Mouse (Mus musculus): Measurements from ENCODE around the gene 5530401A14Rik. TPM values are rescaled to one million over a fixed set of nuclear protein-coding genes. Genes with fewer than 3 reads are reported as not detected.

5530401A14Rik gene
- 0.10 and 0.22 TPM in 2 replicates for polyA plus RNA-seq (2016; fragmentation: Nextera tagmentation; extraction: Ambion mirVana)

GRCm38 (mm10) chr11:81860250-81860972 lies at the start of gene 5530401A14Rik:
5530401A14Rik (plus strand) TSS chr11:81860673.
- no peak within 1 kb of the TSS for H3K4me3 ChIP-seq
- peak; percentile 76 for ATAC-seq (ENCODE audit: low FRiP score)
- no peak within 1 kb of the TSS; the same call in 1 of the 2 replicates for H3K9ac ChIP-seq
- 25% methylated on average over 4 of the region's 4 CpGs for WGBS
- H3K4me1 ChIP-seq: peaks cover 22% of the 10 kb centered on the region
- H3K27ac ChIP-seq: peak within 1 kb of the TSS; percentile 19; the same call in 1 of the 2 replicates
- no peaks in the 10 kb centered on the region for H3K36me3 ChIP-seq
- no peak within 1 kb of the TSS for H3K4me2 ChIP-seq (replicated peaks)
- H3K9me3 ChIP-seq (replicated peaks): no peaks in the 10 kb centered on the region
- H3K27me3 ChIP-seq: no peaks in the 10 kb centered on the region

- H3K4me3 ChIP-seq: no peak overlapping the region
- H3K4me1 ChIP-seq: no peaks in the 10 kb centered on the region
- no peaks in the 10 kb centered on the region for H3K27me3 ChIP-seq
- H3K9ac ChIP-seq: no peak overlapping the region
- no peak for ATAC-seq (ENCODE audit: low FRiP score)
- no peaks in the 10 kb centered on the region for H3K36me3 ChIP-seq
- H3K4me2 ChIP-seq (replicated peaks): no peak overlapping the region
- no peaks in the 10 kb centered on the region for H3K9me3 ChIP-seq (replicated peaks)
- no peak overlapping the region for H3K27ac ChIP-seq
- 81% methylated on average over 1 of the region's 1 CpGs for WGBS
Observed at GRCm38 (mm10) chr11:81814816-81815215, 45.7 kb upstream of the 5530401A14Rik start.

- H3K9ac ChIP-seq: no peak overlapping the region
- no peaks in the 10 kb centered on the region for H3K9me3 ChIP-seq (replicated peaks)
- no peak overlapping the region for H3K27ac ChIP-seq
- H3K27me3 ChIP-seq: no peaks in the 10 kb centered on the region
- no peak for ATAC-seq (ENCODE audit: low FRiP score)
- no peaks in the 10 kb centered on the region for H3K4me1 ChIP-seq
- WGBS: 62% methylated on average over 5 of the region's 5 CpGs
- H3K4me3 ChIP-seq: no peak overlapping the region
- no peaks in the 10 kb centered on the region for H3K36me3 ChIP-seq
- H3K4me2 ChIP-seq (replicated peaks): no peak overlapping the region
Observed at GRCm38 (mm10) chr11:81816531-81816930, 43.9 kb upstream of the 5530401A14Rik start.

- Histone ChIP-seq H3K27me3 (no peaks in the 10 kb centered on the region), H3K4me2 (replicated peaks) (no peak overlapping the region), H3K9ac (no peak overlapping the region), H3K4me3 (no peak overlapping the region), H3K36me3 (no peaks in the 10 kb centered on the region), H3K4me1 (no peaks in the 10 kb centered on the region), H3K9me3 (replicated peaks) (no peaks in the 10 kb centered on the region), H3K27ac (no peak overlapping the region)
- ATAC-seq (ENCODE audit: low FRiP score): no peak
- 52% methylated on average over 1 of the region's 1 CpGs for WGBS
Observed at GRCm38 (mm10) chr11:81832381-81832780, 28.1 kb upstream of the 5530401A14Rik start.

- no peak overlapping the region for H3K4me3 ChIP-seq
- no peak overlapping the region for H3K4me2 ChIP-seq (replicated peaks)
- H3K9me3 ChIP-seq (replicated peaks): no peaks in the 10 kb centered on the region
- H3K36me3 ChIP-seq: no peaks in the 10 kb centered on the region
- no peaks in the 10 kb centered on the region for H3K27me3 ChIP-seq
- 61% methylated on average over 4 of the region's 4 CpGs for WGBS
- peaks cover 7% of the 10 kb centered on the region; the same call in 1 of the 2 replicates for H3K4me1 ChIP-seq
- no peak overlapping the region for H3K9ac ChIP-seq
- ATAC-seq (ENCODE audit: low FRiP score): peak; percentile 43; the same call in 1 of the 2 replicates
- H3K27ac ChIP-seq: no peak overlapping the region
Observed at GRCm38 (mm10) chr11:81838426-81838825, 22.0 kb upstream of the 5530401A14Rik start.

- Histone ChIP-seq H3K4me1 (peaks cover 11% of the 10 kb centered on the region; the same call in 1 of the 2 replicates), H3K9ac (no peak overlapping the region), H3K27me3 (no peaks in the 10 kb centered on the region), H3K9me3 (replicated peaks) (no peaks in the 10 kb centered on the region), H3K27ac (no peak overlapping the region), H3K4me3 (no peak overlapping the region), H3K4me2 (replicated peaks) (no peak overlapping the region), H3K36me3 (no peaks in the 10 kb centered on the region)
- 56% methylated on average over 2 of the region's 2 CpGs for WGBS
- ATAC-seq (ENCODE audit: low FRiP score): no peak
Observed at GRCm38 (mm10) chr11:81841001-81841400, 19.5 kb upstream of the 5530401A14Rik start.

- Histone ChIP-seq H3K27me3 (no peaks in the 10 kb centered on the region), H3K4me2 (replicated peaks) (no peak overlapping the region), H3K36me3 (no peaks in the 10 kb centered on the region), H3K4me3 (no peak overlapping the region), H3K4me1 (peaks cover 7% of the 10 kb centered on the region; the same call in 1 of the 2 replicates), H3K27ac (no peak overlapping the region), H3K9ac (no peak overlapping the region), H3K9me3 (replicated peaks) (no peaks in the 10 kb centered on the region)
- ATAC-seq (ENCODE audit: low FRiP score): no peak
- WGBS: 65% methylated on average over 5 of the region's 5 CpGs
Observed at GRCm38 (mm10) chr11:81845010-81845685, 15.3 kb upstream of the 5530401A14Rik start.

GRCm38 (mm10) chr11:81845686-81846036 lies 14.8 kb upstream of the 5530401A14Rik start:
- Histone ChIP-seq H3K4me3 (no peak overlapping the region), H3K27me3 (no peaks in the 10 kb centered on the region), H3K36me3 (no peaks in the 10 kb centered on the region), H3K27ac (no peak overlapping the region), H3K9ac (no peak overlapping the region), H3K9me3 (replicated peaks) (no peaks in the 10 kb centered on the region), H3K4me1 (peaks cover 11% of the 10 kb centered on the region), H3K4me2 (replicated peaks) (no peak overlapping the region)
- 73% methylated on average over 3 of the region's 3 CpGs for WGBS
- ATAC-seq (ENCODE audit: low FRiP score): no peak

GRCm38 (mm10) chr11:81847773-81848490 lies 12.5 kb upstream of the 5530401A14Rik start:
- 59% methylated on average over 1 of the region's 1 CpGs for WGBS
- Histone ChIP-seq H3K4me3 (no peak overlapping the region), H3K4me1 (peaks cover 11% of the 10 kb centered on the region), H3K27me3 (no peaks in the 10 kb centered on the region), H3K4me2 (replicated peaks) (no peak overlapping the region), H3K27ac (no peak overlapping the region), H3K36me3 (no peaks in the 10 kb centered on the region), H3K9me3 (replicated peaks) (no peaks in the 10 kb centered on the region), H3K9ac (no peak overlapping the region)
- ATAC-seq (ENCODE audit: low FRiP score): no peak

GRCm38 (mm10) chr11:81865661-81866382 lies 5.3 kb downstream of the 5530401A14Rik start:
- H3K4me2 ChIP-seq (replicated peaks): no peak overlapping the region
- no peak overlapping the region for H3K27ac ChIP-seq
- no peaks in the 10 kb centered on the region for H3K9me3 ChIP-seq (replicated peaks)
- ATAC-seq (ENCODE audit: low FRiP score): no peak
- no peak overlapping the region for H3K9ac ChIP-seq
- no peaks in the 10 kb centered on the region for H3K27me3 ChIP-seq
- H3K36me3 ChIP-seq: no peaks in the 10 kb centered on the region
- no peak overlapping the region for H3K4me3 ChIP-seq
- 65% methylated on average over 10 of the region's 10 CpGs for WGBS
- peaks cover 17% of the 10 kb centered on the region for H3K4me1 ChIP-seq

GRCm38 (mm10) chr11:81871506-81872213 lies 11.2 kb downstream of the 5530401A14Rik start:
- H3K4me1 ChIP-seq: peaks cover 8% of the 10 kb centered on the region
- H3K9ac ChIP-seq: no peak overlapping the region
- H3K9me3 ChIP-seq (replicated peaks): no peaks in the 10 kb centered on the region
- no peak overlapping the region for H3K4me2 ChIP-seq (replicated peaks)
- no peaks in the 10 kb centered on the region for H3K36me3 ChIP-seq
- ATAC-seq (ENCODE audit: low FRiP score): no peak
- WGBS: 57% methylated on average over 9 of the region's 9 CpGs
- H3K4me3 ChIP-seq: no peak overlapping the region
- no peaks in the 10 kb centered on the region for H3K27me3 ChIP-seq
- H3K27ac ChIP-seq: no peak overlapping the region
